Mouse (Mus musculus): Measurements from ENCODE around the gene Olfr1420. TPM values are rescaled to one million over a fixed set of nuclear protein-coding genes. Genes with fewer than 3 reads are reported as not detected.
A peak's percentile ranks its signal among the peaks of the same experiment; 100 is the strongest.
"Not testable (repeated sequence)": the region's sequence is repeated elsewhere in the genome, so short reads cannot be mapped to it uniquely, and the experiment has no call there.

Olfr1420 gene
- not detected in 2 replicates for polyA plus RNA-seq (2015; fragmentation: Nextera tagmentation; extraction: Ambion mirVana)

GRCm38 (mm10) chr19:11886265-11886664, at the start of gene Olfr1420:
Olfr1420 (plus strand) TSS chr19:11886565.
- Histone ChIP-seq H3K27ac (no peak within 1 kb of the TSS), H3K4me2 (replicated peaks) (no peak within 1 kb of the TSS), H3K27me3 (replicated peaks) (no peaks in the 10 kb centered on the region), H3K4me3 (replicated peaks) (no peak within 1 kb of the TSS), H3K9me3 (no peaks in the 10 kb centered on the region), H3K9ac (no peak within 1 kb of the TSS), H3K36me3 (no peaks in the 10 kb centered on the region), H3K4me1 (replicated peaks) (no peaks in the 10 kb centered on the region)
- no peak for ATAC-seq
- WGBS, result 45% methylated on average over 1 of the region's 1 CpGs

GRCm38 (mm10) chr19:11839119-11839518, 47.2 kb upstream of the Olfr1420 start, which contains the start of gene Olfr1417:
Olfr1417 (minus strand) TSS chr19:11839219.
- no peak within 1 kb of the TSS for H3K4me3 ChIP-seq (replicated peaks)
- no peaks in the 10 kb centered on the region for H3K27me3 ChIP-seq (replicated peaks)
- 90% methylated on average over 4 of the region's 4 CpGs for WGBS
- no peaks in the 10 kb centered on the region for H3K9me3 ChIP-seq
- no peak for ATAC-seq
- H3K9ac ChIP-seq, result no peak within 1 kb of the TSS
- no peaks in the 10 kb centered on the region for H3K4me1 ChIP-seq (replicated peaks)
- H3K4me2 ChIP-seq (replicated peaks), result no peak within 1 kb of the TSS
- no peak within 1 kb of the TSS for H3K27ac ChIP-seq
- H3K36me3 ChIP-seq, result no peaks in the 10 kb centered on the region

GRCm38 (mm10) chr19:11846333-11846732, 40.0 kb upstream of the Olfr1420 start:
- H3K36me3 ChIP-seq, result no peaks in the 10 kb centered on the region
- H3K4me3 ChIP-seq (replicated peaks), result no peak overlapping the region
- H3K4me2 ChIP-seq (replicated peaks), result no peak overlapping the region
- no peaks in the 10 kb centered on the region for H3K27me3 ChIP-seq (replicated peaks)
- no peaks in the 10 kb centered on the region for H3K9me3 ChIP-seq
- WGBS, result 86% methylated on average over 4 of the region's 4 CpGs
- no peak overlapping the region for H3K9ac ChIP-seq
- no peaks in the 10 kb centered on the region for H3K4me1 ChIP-seq (replicated peaks)
- no peak overlapping the region for H3K27ac ChIP-seq
- no peak for ATAC-seq

GRCm38 (mm10) chr19:11852652-11853051, 33.7 kb upstream of the Olfr1420 start:
- no peaks in the 10 kb centered on the region for H3K36me3 ChIP-seq
- no peak overlapping the region for H3K4me3 ChIP-seq (replicated peaks)
- WGBS, result 72% methylated on average over 4 of the region's 4 CpGs
- no peak overlapping the region for H3K27ac ChIP-seq
- no peak overlapping the region for H3K4me2 ChIP-seq (replicated peaks)
- no peak overlapping the region for H3K9ac ChIP-seq
- no peak for ATAC-seq
- H3K9me3 ChIP-seq, result no peaks in the 10 kb centered on the region
- H3K27me3 ChIP-seq (replicated peaks), result no peaks in the 10 kb centered on the region
- no peaks in the 10 kb centered on the region for H3K4me1 ChIP-seq (replicated peaks)

GRCm38 (mm10) chr19:11854821-11855220, 31.5 kb upstream of the Olfr1420 start:
- Histone ChIP-seq H3K27ac (no peak overlapping the region), H3K4me2 (replicated peaks) (no peak overlapping the region), H3K36me3 (no peaks in the 10 kb centered on the region), H3K4me1 (replicated peaks) (no peaks in the 10 kb centered on the region), H3K4me3 (replicated peaks) (no peak overlapping the region), H3K27me3 (replicated peaks) (no peaks in the 10 kb centered on the region), H3K9me3 (no peaks in the 10 kb centered on the region), H3K9ac (no peak overlapping the region)
- 88% methylated on average over 2 of the region's 2 CpGs for WGBS
- no peak for ATAC-seq

GRCm38 (mm10) chr19:11856506-11856905, 29.9 kb upstream of the Olfr1420 start:
- Histone ChIP-seq H3K4me2 (replicated peaks) (no peak overlapping the region), H3K9me3 (no peaks in the 10 kb centered on the region)
- WGBS, result 69% methylated on average over 6 of the region's 6 CpGs

GRCm38 (mm10) chr19:11860966-11861365, 25.4 kb upstream of the Olfr1420 start, which contains the start of gene Olfr1418:
Olfr1418 (minus strand) TSS chr19:11861066.
- no peaks in the 10 kb centered on the region for H3K27me3 ChIP-seq (replicated peaks)
- no peak within 1 kb of the TSS for H3K27ac ChIP-seq
- H3K9ac ChIP-seq, result no peak within 1 kb of the TSS
- ATAC-seq, result no peak
- no peaks in the 10 kb centered on the region for H3K36me3 ChIP-seq
- H3K4me2 ChIP-seq (replicated peaks), result no peak within 1 kb of the TSS
- no peaks in the 10 kb centered on the region for H3K9me3 ChIP-seq
- no peak within 1 kb of the TSS for H3K4me3 ChIP-seq (replicated peaks)
- no peaks in the 10 kb centered on the region for H3K4me1 ChIP-seq (replicated peaks)
- WGBS, result 98% methylated on average over 1 of the region's 1 CpGs

More at GRCm38 (mm10) chr19:11856506-11856905, 29.9 kb upstream of the Olfr1420 start:
- H3K4me3 ChIP-seq (replicated peaks), result no peak overlapping the region
- no peak for ATAC-seq
- H3K27me3 ChIP-seq (replicated peaks), result no peaks in the 10 kb centered on the region
- no peaks in the 10 kb centered on the region for H3K36me3 ChIP-seq
- no peak overlapping the region for H3K9ac ChIP-seq
- no peak overlapping the region for H3K27ac ChIP-seq
- no peaks in the 10 kb centered on the region for H3K4me1 ChIP-seq (replicated peaks)

- Histone ChIP-seq H3K4me3 (replicated peaks) (no peak overlapping the region), H3K36me3 (no peaks in the 10 kb centered on the region), H3K27ac (no peak overlapping the region), H3K4me1 (replicated peaks) (no peaks in the 10 kb centered on the region), H3K27me3 (replicated peaks) (no peaks in the 10 kb centered on the region), H3K4me2 (replicated peaks) (no peak overlapping the region), H3K9me3 (no peaks in the 10 kb centered on the region), H3K9ac (no peak overlapping the region)
- no peak for ATAC-seq
- WGBS, result 83% methylated on average over 2 of the region's 2 CpGs
Observed at GRCm38 (mm10) chr19:11867837-11868236, 18.5 kb upstream of the Olfr1420 start.

GRCm38 (mm10) chr19:11875006-11875405, 11.4 kb upstream of the Olfr1420 start, which contains the start of gene Olfr1419:
Olfr1419 (minus strand) TSS chr19:11875106.
- H3K4me2 ChIP-seq (replicated peaks), result no peak within 1 kb of the TSS
- H3K4me1 ChIP-seq (replicated peaks), result no peaks in the 10 kb centered on the region
- H3K27ac ChIP-seq, result no peak within 1 kb of the TSS
- WGBS, result 41% methylated on average over 1 of the region's 1 CpGs
- no peak within 1 kb of the TSS for H3K9ac ChIP-seq
- no peaks in the 10 kb centered on the region for H3K9me3 ChIP-seq
- ATAC-seq, result no peak
- H3K4me3 ChIP-seq (replicated peaks), result no peak within 1 kb of the TSS
- no peaks in the 10 kb centered on the region for H3K27me3 ChIP-seq (replicated peaks)
- no peaks in the 10 kb centered on the region for H3K36me3 ChIP-seq

GRCm38 (mm10) chr19:11878404-11878803, 8.0 kb upstream of the Olfr1420 start:
- not testable (repeated sequence) for H3K36me3 ChIP-seq; H3K9ac ChIP-seq; ATAC-seq; H3K9me3 ChIP-seq; H3K4me3 ChIP-seq (replicated peaks); H3K4me2 ChIP-seq (replicated peaks); H3K4me1 ChIP-seq (replicated peaks); H3K27ac ChIP-seq; H3K27me3 ChIP-seq (replicated peaks)
- whole genome bisulfite sequencing, result 62% methylated on average over 22 of the region's 22 CpGs

GRCm38 (mm10) chr19:11911021-11911420, 24.7 kb downstream of the Olfr1420 start:
- H3K27me3 ChIP-seq (replicated peaks), result no peaks in the 10 kb centered on the region
- H3K9ac ChIP-seq, result no peak overlapping the region
- ATAC-seq, result no peak
- WGBS, result 88% methylated on average over 5 of the region's 5 CpGs
- no peaks in the 10 kb centered on the region for H3K9me3 ChIP-seq
- H3K27ac ChIP-seq, result no peak overlapping the region
- H3K4me3 ChIP-seq (replicated peaks), result no peak overlapping the region; the same call in 1 of the 2 replicates
- H3K4me1 ChIP-seq (replicated peaks), result 0 out of 2 replicates have a peak, but pooled peaks cover 5% of the 10 kb centered on the region
- H3K4me2 ChIP-seq (replicated peaks), result peak overlapping the region; percentile 64
- H3K36me3 ChIP-seq, result no peaks in the 10 kb centered on the region

- Histone ChIP-seq H3K9me3 (no peaks in the 10 kb centered on the region), H3K27ac (peak overlapping the region; percentile 80), H3K27me3 (replicated peaks) (no peaks in the 10 kb centered on the region), H3K9ac (peak overlapping the region; percentile 57), H3K36me3 (no peaks in the 10 kb centered on the region), H3K4me1 (replicated peaks) (0 out of 2 replicates have a peak, but pooled peaks cover 7% of the 10 kb centered on the region), H3K4me2 (replicated peaks) (peak overlapping the region; percentile 64), H3K4me3 (replicated peaks) (peak overlapping the region; percentile 54)
- WGBS, result 4% methylated on average over 17 of the region's 17 CpGs
- ATAC-seq, result peak; percentile 54
Observed at GRCm38 (mm10) chr19:11911603-11912002, 25.2 kb downstream of the Olfr1420 start.

- Histone ChIP-seq H3K4me2 (replicated peaks) (peak within 1 kb of the TSS; percentile 64), H3K27me3 (replicated peaks) (no peaks in the 10 kb centered on the region), H3K9ac (peak within 1 kb of the TSS; percentile 61), H3K4me3 (replicated peaks) (peak within 1 kb of the TSS; percentile 54), H3K4me1 (replicated peaks) (0 out of 2 replicates have a peak, but pooled peaks cover 7% of the 10 kb centered on the region), H3K9me3 (no peaks in the 10 kb centered on the region), H3K36me3 (no peaks in the 10 kb centered on the region), H3K27ac (peak within 1 kb of the TSS; percentile 80)
- peak; percentile 98 for ATAC-seq
- under 1% methylated on average over 52 of the region's 53 CpGs for WGBS
Observed at GRCm38 (mm10) chr19:11912037-11912532, 25.7 kb downstream of the Olfr1420 start, which contains the start of gene Patl1. Patl1 (plus strand) TSS chr19:11912399.

All from intestine, embryonic 15.5 days (tissue).